Mouse (Mus musculus) kidney, postnatal 4 days (tissue): Measurements from ENCODE around the gene St6galnac5.

ENCODE experiments used
- DNase-seq, 2 experiments: peaks; one replicate each; pipeline ENCODE4 v3.0.0; 2021; ENCODE audit warnings: mixed read lengths in 2 of 2

St6galnac5 gene

DNA sequence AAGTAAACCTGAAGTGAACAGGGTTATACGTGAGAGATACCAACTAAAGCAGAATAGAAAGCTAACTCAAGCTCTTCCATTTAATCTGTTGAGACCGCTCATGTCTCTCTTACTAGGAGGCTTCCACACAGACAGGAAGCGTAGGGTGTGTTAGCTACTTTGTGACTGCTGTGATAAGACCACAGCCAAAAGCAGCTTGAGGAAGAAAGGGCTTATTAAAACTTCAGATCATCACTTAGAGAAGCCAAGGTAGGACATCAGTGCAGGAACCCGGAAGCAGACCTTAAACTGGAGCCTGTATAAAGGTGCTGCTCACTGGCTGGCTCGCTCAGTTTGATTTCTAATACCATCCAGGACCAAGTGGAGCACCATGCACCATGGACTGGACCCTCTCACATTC is 31.7 kb downstream of the St6galnac5 start:
- DNase-seq, result no peak

DNA sequence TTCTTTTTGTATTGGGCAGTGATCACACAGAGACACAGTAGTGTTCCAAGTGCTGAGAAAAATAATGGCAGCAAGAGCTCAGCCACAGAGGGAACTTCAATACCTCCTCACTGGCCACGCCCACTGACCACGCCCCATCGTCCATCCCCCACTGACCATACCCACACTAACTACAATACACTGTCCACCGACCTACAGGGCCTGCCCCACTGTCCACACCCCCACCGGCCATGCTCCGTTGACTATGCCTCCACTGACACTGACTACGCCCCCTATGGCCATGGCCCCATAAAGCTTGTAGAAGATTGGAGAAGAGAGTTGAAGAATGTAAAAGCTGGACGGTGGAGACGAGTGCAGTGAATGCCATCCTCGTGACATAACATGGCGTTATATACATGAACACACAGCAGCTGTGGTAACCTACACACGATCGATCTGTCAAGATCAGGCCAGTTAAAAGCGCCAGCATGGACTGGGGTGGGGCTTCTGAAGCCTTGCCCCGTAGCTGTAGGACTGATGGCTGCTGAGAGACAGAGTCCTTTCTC is 32.7 kb downstream of the St6galnac5 start:
- no peak for DNase-seq

DNA sequence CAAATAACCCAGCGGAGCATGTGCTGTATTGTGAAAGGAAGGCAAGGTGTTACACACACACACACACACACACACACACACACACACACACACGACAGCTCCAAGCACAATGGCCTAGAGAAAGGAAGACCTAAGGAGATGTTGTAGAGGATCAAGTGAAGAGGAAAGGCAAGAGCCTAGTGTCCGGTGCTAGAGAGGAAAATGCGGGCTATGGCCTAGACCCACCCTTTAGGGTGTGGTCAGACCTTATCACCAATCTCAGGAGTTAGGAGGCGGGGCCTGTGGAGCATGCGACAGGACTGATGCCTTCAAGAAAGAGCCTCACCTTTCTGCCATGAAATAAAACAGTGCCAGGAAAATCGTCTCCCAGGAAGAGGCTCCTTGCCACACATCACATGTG is 33.5 kb downstream of the St6galnac5 start:
- DNase-seq, result no peak

DNA sequence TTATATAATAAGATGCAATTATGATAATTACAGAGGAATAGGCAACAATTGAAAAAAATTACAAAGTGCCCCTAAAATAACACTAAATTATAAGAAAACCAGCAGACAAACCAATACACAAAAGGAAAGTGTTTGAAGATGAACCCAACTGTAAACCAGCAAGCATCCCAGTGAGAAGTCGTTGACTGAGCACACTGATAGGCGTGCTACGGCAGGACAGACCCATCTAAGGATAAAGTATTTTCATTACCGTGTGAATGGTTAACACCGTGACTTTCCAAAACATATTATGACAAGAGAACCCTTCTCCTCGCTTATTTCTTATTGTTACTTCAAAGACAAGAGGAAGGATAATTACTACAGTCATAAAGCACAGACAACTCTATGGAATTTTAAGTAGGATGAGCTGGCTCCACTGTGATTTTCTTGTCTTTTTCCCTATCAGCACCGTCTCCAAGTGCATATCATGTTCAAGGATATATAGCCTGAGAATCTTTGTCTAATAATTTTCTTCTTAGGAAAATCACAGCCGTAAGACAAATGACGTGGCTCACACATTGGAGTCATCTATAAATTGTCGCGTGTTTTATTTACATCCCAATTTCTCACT is 34.9 kb downstream of the St6galnac5 start:
- no peak for DNase-seq

DNA sequence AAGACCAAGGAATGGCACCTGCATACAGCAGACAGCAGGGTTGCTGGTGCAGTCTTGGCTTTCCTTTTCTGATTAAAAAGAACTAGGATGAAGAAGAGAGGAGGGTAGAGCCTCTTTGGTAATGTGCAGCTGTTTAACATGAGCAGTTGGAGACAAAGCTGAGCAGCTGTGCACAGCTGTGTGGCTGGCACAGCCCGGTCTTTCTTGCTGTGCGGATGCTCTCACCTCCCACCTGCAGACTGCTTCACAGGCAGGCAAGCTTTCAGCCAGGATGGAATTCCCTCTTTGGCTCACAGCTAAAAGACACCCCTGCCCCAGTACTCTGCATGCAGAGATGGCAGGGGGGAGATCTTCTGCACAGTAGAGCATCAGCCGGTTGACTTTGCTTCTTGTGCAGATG is 37.3 kb downstream of the St6galnac5 start:
- no peak for DNase-seq

DNA sequence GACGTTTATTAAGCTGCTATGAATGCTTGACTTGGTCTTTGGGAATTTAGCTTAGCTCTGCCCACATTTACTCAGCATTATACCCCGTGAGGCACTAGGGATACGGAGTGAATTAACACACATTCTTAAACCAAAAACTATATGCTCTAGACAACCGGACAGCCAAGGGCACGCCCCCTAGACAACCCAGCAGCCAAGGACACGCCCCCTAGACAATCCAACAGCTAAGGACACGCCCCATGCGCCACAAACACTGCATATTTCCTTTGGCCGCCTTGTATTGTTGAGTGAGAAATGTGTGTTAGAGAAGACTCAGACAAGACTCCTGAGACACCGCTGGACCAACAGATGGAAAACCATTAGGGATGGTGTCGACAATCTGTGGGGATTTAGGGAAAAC is 39.1 kb downstream of the St6galnac5 start:
- peak in 1 of 2 experiments; percentile 33 for DNase-seq

DNA sequence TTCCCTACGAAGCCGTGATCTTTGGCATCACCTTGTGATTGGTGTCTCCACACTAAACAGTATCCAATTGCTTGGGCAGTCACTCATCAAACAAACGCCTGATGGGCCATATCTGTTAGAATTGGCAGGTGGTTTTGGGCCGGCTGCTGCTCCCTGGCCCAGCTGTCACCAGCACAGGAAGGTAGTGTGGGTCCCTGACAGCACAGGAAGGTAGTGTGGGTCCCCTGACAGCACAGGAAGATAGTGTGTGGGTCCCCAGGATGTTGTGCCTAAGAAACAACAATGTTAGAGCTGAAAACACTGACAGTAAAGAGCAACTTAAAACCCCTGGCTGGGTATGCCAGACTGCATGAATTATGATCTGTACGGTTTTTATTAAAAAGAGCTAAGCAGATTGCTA is 40.4 kb downstream of the St6galnac5 start:
- DNase-seq, result no peak

DNA sequence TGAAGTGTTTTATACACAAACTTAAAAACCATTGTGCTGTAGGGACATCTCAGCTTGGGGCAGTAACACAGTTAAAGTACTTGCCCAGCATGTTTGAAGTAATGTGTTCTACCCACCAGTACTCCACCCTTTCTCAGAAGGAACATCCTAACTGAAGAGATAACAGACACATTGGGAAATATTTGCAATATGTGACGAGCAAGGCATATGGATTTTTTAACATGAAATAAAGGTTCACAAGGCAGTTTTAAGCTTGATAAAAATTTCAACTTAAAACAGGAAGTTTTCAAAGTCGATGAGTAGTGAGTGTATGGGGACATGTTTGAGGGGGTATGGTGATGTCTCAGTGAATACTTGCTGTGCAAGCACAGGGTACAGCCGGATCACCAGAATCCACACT is 45.7 kb downstream of the St6galnac5 start:
- no peak for DNase-seq

DNA sequence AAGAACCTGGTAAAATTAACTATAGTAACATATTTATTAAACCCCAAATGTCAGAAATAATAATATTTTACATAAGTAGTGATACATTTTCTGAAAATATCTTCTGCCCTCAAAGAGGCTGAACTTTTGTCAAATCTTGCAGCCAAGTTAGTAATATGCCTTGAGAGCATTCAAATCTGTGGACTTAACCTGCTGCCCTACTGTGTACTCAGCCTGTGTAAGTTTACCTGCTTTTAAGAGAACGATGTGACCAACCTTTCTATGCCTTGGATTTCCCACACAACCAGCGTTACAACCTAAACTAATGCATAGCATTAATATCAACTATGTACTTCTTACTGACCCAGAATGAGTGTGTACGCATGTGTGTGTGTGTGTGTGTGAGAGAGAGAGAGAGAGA is 48.3 kb downstream of the St6galnac5 start:
- no peak for DNase-seq

DNA sequence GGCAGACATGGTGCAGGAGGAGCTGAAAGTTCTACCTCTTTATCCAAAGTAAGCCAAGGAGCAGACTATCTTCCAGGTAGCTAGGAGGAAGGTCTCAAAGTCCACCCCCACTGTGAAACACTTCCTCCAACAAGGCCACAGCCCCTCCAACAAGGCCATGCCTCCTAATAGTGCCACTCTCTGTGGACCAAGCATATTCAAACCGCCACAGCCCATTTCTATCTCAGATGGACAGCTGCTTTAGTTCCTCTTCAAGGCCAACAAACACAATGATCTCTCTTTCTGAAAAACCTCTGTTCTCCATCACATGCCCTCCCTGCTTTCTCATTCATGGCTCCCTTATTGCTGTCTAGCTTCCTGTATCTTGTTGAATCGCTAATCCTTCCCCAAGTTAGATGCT is 49.5 kb downstream of the St6galnac5 start:
- DNase-seq, result no peak

DNA sequence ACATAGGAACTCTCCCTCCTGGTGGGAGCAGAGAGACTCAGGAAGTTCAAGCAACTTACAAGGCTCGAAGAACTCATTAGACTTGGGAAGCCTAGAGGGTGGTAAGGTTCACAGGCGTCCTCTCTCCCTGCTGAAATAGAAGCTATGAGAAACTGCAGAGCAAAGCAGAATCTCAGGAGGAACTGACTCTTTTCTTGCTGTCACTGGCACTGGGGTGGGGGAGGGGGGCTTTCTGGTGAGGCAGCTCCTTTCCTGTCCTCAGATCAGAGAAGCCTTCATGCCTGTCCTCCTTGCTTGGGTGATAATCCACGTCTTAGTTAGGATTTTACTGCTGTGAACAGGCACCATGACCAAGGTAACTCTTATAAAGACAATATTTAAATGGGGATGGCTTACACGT is 50.0 kb downstream of the St6galnac5 start:
- no peak for DNase-seq

DNA sequence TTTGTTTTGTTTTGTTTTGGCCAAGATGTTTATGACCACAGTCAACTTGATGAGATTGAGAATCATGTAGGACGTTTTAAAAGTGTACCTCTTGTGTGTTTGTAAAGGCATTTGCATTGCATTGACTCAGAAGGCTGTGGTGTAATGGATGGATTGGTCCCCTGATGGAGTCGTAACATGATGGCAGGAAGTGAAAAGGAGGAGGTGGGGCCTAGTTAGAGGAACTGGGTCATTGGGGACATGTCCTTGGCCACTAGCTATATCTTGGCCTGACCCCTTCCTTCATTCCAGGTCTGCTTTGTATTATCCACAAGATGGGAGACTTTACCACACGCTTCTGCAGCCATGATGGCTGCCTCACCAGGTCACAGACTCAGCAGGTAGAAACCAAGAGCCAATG is 50.7 kb downstream of the St6galnac5 start:
- no peak for DNase-seq

DNA sequence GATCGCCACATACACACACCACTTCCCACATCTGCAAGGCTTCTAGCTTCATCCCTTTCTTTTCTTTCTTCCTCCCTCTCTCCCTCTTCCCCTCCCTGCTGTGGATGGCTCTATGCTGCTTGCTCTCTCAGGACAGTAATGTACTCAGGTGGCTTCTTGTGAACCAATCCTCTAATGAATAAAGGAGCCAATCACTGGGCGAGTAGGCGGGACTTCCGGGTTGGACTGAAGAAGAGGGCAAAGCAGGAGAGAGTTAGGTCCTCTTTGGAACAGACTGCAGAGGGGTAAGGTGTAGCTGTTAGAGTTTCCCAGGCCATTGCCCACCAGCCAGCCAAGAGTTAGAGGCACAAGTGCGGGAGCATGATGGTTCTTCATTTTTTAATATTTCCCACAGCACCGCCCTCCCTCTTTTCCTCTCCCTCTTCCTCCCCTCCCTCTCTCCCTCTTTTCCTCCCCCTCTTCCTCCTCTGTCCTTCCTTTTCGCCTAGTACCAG is 52.2 kb downstream of the St6galnac5 start:
- DNase-seq, result no peak

DNA sequence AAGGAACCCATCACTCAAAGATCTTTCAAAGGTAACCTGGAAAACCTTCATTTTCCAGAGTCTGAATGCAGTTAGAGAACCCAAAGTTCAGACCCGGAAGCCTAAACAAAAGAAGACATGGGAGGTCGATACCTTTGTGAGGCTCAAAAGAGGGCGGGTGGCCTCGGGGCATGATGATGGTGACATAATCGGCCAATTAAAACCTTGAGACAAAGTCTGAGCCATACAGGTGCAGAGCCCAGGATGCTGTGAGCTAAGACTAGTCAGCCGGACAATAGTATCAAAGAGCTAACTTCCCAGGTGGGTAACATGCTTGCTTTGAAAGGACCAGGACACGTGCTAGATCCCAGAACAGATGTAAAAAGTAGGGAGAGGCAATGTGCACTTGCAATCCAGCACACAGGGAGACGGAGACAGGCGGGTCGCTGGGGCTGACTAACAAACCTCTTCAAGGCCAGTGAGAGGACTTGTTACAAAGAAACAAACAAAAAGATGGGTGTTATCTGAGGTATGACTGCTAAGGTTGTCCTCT is 52.7 kb downstream of the St6galnac5 start:
- DNase-seq, result no peak

DNA sequence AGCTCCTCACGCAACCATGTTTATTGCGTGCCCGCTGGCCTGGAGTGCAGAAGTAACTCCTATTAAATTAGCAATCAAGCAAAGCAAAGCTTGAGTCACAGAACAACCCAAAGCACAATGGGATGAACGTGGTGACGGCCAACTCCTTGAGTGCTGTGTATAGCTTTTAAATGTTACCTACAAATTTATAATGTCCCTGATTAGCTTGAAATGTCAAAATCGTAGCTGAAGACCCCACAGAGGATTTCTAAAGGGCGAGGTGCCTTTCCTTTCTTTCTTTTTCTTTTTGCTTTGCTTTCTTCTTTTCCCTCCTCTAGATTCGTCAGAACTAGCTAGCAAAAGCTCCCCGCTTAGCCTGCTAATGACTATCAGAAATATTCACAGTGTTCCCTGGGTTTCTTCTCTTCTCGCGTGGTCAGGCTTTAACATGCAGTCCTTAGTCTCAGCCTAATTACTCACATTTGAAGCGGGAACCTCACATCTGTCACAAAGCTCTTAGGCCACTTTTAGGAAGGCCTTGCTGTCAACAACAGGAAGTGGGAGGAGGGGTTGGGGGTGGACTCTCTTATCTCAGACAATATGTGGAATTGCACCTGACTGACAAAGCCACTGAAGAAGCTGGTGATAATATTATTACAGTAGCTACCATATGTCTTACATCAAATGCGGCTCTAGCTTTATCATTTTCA is 53.6 kb downstream of the St6galnac5 start:
- no peak for DNase-seq

DNA sequence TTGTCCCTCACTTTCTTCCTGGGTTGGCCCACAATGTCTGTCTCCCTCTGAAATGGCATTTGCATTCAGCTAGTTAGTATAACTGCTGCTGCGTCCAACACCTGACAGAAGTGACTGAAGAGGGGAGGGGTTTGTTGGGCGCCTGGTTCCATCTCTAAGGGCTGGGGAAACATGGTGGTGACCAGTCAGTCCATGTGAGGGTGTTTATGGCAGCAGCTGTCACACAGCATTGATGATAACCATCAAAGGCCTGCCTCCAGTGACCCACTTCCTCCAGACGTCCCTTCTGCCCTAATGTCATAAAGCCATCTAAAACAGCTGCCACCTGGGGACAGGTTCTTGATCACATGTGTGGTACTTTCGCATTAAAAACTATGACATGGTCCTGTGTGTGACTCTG is 55.9 kb downstream of the St6galnac5 start:
- DNase-seq, result no peak

DNA sequence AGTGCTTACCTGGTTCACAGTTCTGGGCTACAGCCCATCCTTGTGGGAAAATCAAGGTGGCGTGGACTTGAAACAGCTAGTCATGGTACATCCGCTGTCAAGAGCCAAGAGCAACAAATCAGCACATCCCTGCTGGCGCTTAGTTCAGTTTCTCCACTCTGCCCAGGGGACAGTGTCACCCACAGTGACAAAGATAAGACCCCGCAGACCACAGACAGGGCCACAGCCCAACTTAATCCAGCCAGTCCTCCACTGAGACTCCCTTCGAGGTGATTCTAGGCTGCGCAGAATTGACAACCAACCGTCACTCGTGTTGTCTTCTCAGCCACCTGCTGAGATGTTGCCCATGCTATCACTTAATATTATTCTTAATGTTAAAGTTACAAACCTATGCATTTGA is 56.7 kb downstream of the St6galnac5 start:
- no peak for DNase-seq

DNA sequence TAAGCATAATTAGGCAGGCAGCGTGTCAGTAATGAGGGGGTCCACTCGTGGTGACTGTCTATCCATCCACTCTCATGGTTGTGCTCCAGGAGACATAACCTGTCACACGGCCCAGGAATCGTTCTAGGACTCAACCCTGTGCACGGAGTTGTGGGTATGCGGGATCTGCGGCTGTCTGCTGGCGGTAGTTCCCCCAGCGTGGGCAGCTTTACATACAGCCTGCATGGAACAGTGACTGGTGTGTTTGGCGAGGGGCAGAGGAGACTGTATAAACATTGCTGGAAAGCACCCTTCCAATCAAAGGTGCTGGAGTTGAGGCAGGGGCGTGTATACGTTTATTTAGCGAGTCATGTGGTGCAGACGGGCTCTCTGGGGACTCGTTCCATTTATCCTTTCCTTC is 58.5 kb downstream of the St6galnac5 start:
- no peak for DNase-seq

DNA sequence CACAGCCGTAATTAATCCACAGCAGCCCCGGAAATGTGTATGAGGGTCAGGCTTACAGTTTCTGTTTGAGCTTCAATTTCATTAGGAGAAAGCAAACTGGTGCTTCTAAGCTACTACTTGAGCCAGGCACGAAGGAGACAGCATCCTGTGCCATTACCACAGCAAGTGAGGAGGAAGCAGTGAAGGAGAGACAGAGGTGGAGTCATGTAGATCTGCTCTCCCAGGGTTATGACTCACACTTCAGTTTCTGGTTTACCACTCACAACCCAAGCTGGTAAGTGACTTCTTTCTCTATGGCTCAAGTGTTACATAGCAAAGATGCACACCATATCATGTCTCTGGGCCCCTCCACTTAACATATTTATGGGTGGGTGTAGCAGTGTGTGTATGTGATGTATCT is 61.7 kb downstream of the St6galnac5 start:
- DNase-seq, result no peak

DNA sequence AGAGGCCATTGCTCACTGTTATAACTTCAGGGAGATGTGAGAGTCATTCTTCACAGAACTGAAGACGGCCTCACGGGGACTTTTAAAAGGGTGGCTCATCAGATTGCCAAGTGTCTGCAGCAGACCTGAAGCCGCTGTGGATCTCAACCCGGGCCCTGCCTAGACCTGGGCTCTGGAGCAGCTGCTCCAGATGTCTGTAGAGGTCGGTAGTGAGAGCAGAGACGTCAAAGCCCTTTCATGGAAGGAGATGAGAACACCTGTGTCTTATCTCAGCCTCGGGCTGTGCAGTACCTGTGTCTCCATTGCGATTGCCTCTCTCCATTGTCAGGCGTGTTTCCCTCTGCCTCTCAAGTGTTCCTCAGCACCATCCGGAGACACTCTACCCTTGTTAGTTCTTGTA is 62.9 kb downstream of the St6galnac5 start:
- DNase-seq, result no peak

DNA sequence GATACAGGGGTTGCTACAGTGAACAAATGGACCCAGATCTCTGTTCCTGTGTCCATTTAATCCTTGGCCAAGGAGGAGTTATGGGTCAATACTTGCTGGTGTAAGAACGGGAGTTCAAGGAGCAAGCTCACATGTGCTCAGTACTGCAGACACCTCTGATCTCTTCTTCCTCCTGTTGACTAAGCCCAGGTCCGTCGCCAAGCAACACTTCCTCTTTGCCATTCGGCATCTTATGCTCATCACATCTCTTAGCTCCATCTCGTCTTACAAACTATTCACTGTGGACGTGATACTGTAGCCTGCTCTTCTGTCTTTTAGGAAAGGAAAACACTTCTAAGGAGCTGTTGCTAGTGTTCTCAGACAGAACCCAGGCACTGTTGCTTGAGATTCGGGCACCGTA is 64.5 kb downstream of the St6galnac5 start:
- no peak for DNase-seq

DNA sequence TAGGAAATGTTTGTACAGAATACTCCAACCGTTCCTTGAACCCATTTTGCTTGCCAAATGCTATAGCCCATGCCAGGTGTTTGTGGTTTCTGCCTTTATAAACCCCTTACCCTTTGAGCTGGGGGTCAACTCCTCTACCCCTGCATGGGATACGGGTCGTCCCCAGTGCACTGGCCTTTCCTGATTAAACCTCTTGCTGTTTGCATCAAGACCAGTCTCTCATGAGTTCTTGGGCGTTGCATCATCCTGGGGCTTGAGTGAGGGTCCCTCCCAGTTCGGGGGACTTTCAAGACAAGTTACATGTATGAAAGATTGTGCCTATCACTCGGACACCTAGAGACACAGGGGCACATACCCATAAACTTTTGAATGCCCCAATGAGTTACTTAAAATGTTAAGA is 67.7 kb downstream of the St6galnac5 start:
- DNase-seq, result no peak

DNA sequence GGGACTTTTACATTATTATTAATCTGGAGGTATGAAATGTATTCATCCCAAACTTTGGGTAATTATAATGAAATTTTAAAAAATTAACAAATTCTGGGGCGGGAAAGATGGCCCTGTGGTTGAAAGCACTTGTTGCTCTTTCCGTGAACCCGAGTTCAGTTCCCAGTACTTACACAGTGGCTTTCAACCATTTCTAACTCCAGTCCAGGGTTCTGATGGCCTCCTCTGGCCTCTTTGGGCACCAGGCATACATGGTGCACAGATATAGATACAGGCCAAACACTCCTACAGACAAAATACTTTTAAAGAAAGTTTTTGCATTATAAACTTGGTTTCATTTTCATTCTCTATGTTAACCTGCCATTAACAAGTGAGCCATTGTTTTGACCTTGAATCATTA is 68.4 kb downstream of the St6galnac5 start:
- DNase-seq, result no peak

DNA sequence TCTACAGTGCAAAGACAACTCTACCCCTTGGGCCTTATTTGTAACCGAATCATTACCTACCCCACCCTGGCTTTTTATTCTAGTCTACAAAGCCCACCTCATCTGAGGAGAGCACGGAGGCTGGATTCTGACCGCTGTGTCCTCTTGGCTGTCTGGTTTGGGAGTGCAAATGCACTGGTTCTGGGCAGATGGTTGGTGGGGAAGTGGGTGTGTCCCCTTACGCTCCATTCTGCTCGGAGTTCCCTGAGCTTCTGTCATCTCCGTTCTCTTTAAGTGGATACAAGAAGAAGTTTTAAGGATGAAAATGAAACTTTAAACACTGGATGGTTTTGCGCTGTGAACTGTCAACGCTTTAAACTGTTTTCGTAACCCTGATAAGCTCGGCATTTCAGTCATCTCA is 68.9 kb downstream of the St6galnac5 start:
- DNase-seq, result no peak
